Mouse (Mus musculus) lung, adult 10 weeks (tissue): ENCODE data around the gene Eif3k. TPM values are rescaled to one million over a fixed set of nuclear protein-coding genes. Genes with fewer than 3 reads are reported as not detected.

Source experiments
- polyA plus RNA-seq: library from polyadenylated mRNA; stranded (reverse); fragments of 350-450 nt; fragmentation: Illumina TruSeq; extraction: RNeasy Lipid Tissue Mini Kit (QIAGEN cat#74804); gene quantifications from one replicate; pipeline ENCODE4 v1.2.3, GENCODE M21; 2014; ENCODE audit warnings: low read depth, low replicate concordance; ENCODE audit not compliant: insufficient read depth

Gene Eif3k
- polyA plus RNA-seq: 297 TPM

GRCm38 (mm10) chr7:28981651-28982273, at the start of gene Eif3k, which contains the start of gene Map4k1:
Gene Eif3k (minus strand): TSS chr7:28981864.
Gene Map4k1 (plus strand): TSS chr7:28982050.

GRCm38 (mm10) chr7:28961927-28962670, 19.6 kb downstream of the Eif3k start, which contains the start of gene Actn4:
Gene Actn4 (minus strand): TSS chr7:28962340.

Other genes starting within 250 kb of the Eif3k start
- 66.0 TPM for gene Mrps12, start 240.0 kb downstream of the Eif3k start, polyA plus RNA-seq
- 3.8 TPM for gene Sars2, start 239.9 kb downstream of the Eif3k start, polyA plus RNA-seq
- gene Ccer2, start 225.7 kb downstream of the Eif3k start, polyA plus RNA-seq: not detected
- gene Sirt2, start 215.1 kb downstream of the Eif3k start, polyA plus RNA-seq: 47.9 TPM
- gene Nfkbib, start 214.4 kb downstream of the Eif3k start, polyA plus RNA-seq: 29.6 TPM
- gene Rinl, start 192.9 kb downstream of the Eif3k start, polyA plus RNA-seq: 16.0 TPM
- gene Hnrnpl, start 173.3 kb downstream of the Eif3k start, polyA plus RNA-seq: 124 TPM
- gene Ech1, start 156.6 kb downstream of the Eif3k start, polyA plus RNA-seq: 181 TPM
- gene Lgals4, start 148.0 kb downstream of the Eif3k start, polyA plus RNA-seq: 7.3 TPM
- gene Lgals7, start 118.0 kb downstream of the Eif3k start, polyA plus RNA-seq: 4.1 TPM
- 0.07 TPM for gene Capn12, start 100.4 kb downstream of the Eif3k start, polyA plus RNA-seq
- gene Actn4, start 19.5 kb downstream of the Eif3k start, polyA plus RNA-seq: 93.9 TPM
- 16.5 TPM for gene Map4k1, start 186 bp upstream of the Eif3k start, polyA plus RNA-seq
- gene Ryr1, start 143.3 kb upstream of the Eif3k start, polyA plus RNA-seq: 0.08 TPM
- 5.1 TPM for gene Rasgrp4, start 153.0 kb upstream of the Eif3k start, polyA plus RNA-seq
- 23.6 TPM for gene Fam98c, start 174.4 kb upstream of the Eif3k start, polyA plus RNA-seq
- gene Ggn, start 188.3 kb upstream of the Eif3k start, polyA plus RNA-seq: 0.64 TPM
- 0.83 TPM for gene Spred3, start 188.5 kb upstream of the Eif3k start, polyA plus RNA-seq
- 134 TPM for gene Psmd8, start 198.8 kb upstream of the Eif3k start, polyA plus RNA-seq
- 0.96 TPM for gene Catsperg1, start 232.2 kb upstream of the Eif3k start, polyA plus RNA-seq